Mouse (Mus musculus) megakaryocyte, embryonic 14.5 days (primary cell): ENCODE results near the gene Pik3cd. TPM values are rescaled to one million over a fixed set of nuclear protein-coding genes. Genes with fewer than 3 reads are reported as not detected.

ENCODE experiments used
- H3K27me3 ChIP-seq: replicated peaks from 2 replicates; pipeline ENCODE3; 2012; ENCODE audit warnings: inconsistent platforms
- H3K36me3 ChIP-seq: replicated peaks from 2 replicates; pipeline ENCODE3; 2012; ENCODE audit warnings: low read length, inconsistent platforms, mixed read lengths
- H3K4me1 ChIP-seq: 2 replicates; pipeline ENCODE4 v1.6.1; 2012; ENCODE audit warnings: inconsistent platforms
- H3K4me3 ChIP-seq: replicated peaks from 2 replicates; pipeline ENCODE3; 2012; ENCODE audit warnings: moderate library complexity, mild to moderate bottlenecking, inconsistent platforms
- H3K9me3 ChIP-seq: 2 replicates; pipeline ENCODE4 v1.6.1; 2012; ENCODE audit warnings: inconsistent platforms
- FLI1 ChIP-seq: IDR thresholded peaks from 2 replicates; pipeline ENCODE4 v1.6.1; 2012; ENCODE audit warnings: low read length, inconsistent platforms, mixed read lengths
- GATA1 ChIP-seq: IDR thresholded peaks from 3 replicates; pipeline ENCODE4 v1.6.1; 2012; ENCODE audit warnings: mixed read lengths, low read length, inconsistent platforms, borderline replicate concordance
- polyA plus RNA-seq: library from polyadenylated mRNA; stranded (reverse); fragments of >175 nt; gene quantifications from 2 replicates; pipeline ENCODE4 v1.2.3, GENCODE M21; 2012; ENCODE audit warnings: low replicate concordance; ENCODE audit not compliant: insufficient read depth

Gene Pik3cd
- polyA plus RNA-seq, 1 experiment, result 40.4 TPM

DNA sequence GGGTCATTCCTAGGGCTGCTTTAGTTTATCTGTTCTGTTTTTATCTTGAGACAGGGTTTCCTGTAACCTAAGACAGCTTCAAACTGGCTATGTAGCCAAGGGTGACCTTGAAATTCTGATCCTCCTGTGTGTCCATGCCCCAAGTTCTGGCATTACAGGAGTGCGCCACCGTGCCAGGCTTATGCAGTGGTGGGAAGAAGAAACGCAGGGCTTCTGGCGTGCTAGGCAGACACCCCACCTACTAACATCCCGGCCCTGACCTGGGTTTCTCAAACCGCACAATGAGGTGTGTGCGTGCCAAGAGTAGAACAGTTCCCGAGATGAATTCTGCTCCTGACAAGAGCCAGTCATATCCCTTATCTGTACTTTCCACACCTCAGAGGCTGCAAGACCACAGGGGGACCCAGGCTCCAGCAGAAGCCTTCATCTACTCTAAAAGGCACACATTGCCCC lies 11.5 kb downstream of the Pik3cd start:
- Histone ChIP-seq H3K4me1 (peaks cover 83% of the 10 kb centered on the region), H3K9me3 (no peaks in the 10 kb centered on the region), H3K4me3 (no peak overlapping the region), H3K36me3 (peaks cover 68% of the 10 kb centered on the region), H3K27me3 (no peaks in the 10 kb centered on the region)
- TF ChIP-seq FLI1 (no peak), GATA1 (no peak)

DNA sequence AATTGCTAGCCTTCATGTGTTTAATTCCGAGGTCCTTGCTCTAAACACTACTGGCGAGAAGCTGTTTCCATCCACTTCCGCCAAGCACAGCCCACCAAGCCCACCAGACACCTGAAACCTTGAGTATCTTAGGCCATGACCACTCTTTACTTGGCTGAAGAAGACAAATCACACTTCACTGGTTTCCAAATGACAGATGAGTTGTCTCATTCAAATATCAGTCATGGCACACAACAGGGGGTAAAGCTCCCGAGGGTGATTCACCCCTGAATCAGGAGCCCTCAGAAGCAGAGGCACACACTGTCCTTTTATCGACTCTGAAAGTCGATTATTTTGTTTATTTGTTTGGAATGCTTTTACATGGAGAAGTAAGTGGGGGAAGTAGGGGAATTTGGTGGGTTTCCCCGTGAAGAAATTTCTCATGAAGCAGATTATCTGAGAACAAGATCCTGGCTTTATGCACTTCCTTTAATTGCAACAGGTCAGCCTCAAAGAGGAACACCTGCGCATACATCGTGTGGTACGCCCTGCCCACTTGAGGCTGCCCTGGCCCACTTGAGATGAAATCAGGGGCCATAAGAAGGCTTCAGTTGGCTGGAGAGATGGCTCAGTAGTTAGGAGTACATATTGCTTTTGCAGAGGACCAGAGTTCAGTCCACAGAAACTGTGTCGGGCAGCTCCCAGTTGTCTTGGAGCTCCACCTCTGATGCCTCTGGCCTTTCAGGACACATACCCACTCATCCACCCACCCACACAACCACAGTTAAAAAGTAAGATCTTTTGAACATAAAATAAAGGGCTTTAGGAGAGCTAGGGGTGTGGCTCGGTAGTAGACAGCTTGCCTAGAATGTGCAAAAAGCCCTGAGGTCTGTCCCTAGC lies 12.3 kb downstream of the Pik3cd start:
- TF ChIP-seq FLI1 (no peak), GATA1 (no peak)
- peaks cover 72% of the 10 kb centered on the region for H3K36me3 ChIP-seq
- no peaks in the 10 kb centered on the region for H3K9me3 ChIP-seq
- peaks cover 79% of the 10 kb centered on the region for H3K4me1 ChIP-seq
- no peak overlapping the region for H3K4me3 ChIP-seq
- H3K27me3 ChIP-seq, result no peaks in the 10 kb centered on the region

DNA sequence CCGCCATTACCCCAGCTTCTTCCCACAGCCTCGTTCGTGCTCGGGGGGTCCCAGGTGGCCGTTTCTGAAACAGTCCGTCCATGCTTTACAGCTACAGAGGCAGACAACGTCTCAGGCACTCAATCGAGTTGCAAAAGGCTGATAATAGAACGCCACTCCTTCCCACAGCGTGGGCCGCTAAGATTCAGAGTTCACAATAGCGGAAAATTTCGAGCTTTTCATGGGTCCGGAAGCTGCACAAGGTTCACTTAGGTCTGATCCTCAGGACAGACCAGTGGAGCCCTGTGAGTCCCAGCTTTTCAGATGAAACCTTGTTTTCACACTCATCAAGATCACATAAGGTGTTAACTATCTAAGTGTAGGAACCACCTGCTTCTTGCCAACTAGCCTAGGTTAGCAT lies 13.5 kb downstream of the Pik3cd start:
- no peak overlapping the region for H3K4me3 ChIP-seq
- H3K27me3 ChIP-seq, result no peaks in the 10 kb centered on the region
- peaks cover 78% of the 10 kb centered on the region for H3K36me3 ChIP-seq
- no peaks in the 10 kb centered on the region for H3K9me3 ChIP-seq
- no peak for TF ChIP-seq FLI1
- TF ChIP-seq GATA1, result no peak
- H3K4me1 ChIP-seq, result peaks cover 85% of the 10 kb centered on the region

DNA sequence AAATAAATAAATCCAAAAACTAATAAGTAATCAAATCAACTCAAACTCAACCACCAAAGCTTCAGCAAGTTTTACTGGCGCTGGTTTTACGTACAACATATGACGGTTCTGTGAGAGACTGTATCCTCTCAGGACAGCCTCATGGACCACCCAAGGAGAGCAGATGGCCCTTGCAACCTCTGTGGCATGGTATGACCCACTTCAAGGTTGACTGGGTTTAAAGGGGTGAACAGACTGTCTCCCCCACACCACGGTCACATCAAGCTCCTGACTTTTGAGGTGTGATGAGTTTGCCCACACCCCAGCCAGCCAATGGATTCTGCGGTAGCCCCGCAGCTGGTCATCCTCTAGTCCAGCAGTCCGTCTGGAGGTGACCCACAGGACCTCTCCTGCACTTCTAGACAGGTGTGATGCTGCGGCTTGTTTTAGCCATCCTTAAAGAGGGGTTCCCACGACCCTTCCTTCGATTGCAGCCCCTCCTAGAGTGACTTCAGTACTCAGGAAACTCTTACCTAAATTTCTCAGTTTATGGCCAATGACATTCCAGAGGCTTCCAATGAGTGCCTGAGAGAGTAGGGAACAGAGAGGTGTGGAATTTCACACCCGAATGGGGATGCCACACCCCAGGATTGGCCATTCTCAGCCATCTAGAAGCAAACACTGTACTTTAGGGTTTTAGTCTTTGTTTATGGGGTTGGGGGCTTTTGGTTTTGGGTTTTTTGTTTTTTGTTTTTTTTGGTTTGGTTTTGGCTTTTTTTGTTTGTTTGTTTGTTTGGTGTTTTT lies 17.3 kb downstream of the Pik3cd start:
- Histone ChIP-seq H3K36me3 (peaks cover 59% of the 10 kb centered on the region), H3K9me3 (no peaks in the 10 kb centered on the region), H3K4me1 (peaks cover 72% of the 10 kb centered on the region), H3K4me3 (peak overlapping the region; percentile 28), H3K27me3 (no peaks in the 10 kb centered on the region)
- TF ChIP-seq GATA1, result no peak
- TF ChIP-seq FLI1, result no peak

DNA sequence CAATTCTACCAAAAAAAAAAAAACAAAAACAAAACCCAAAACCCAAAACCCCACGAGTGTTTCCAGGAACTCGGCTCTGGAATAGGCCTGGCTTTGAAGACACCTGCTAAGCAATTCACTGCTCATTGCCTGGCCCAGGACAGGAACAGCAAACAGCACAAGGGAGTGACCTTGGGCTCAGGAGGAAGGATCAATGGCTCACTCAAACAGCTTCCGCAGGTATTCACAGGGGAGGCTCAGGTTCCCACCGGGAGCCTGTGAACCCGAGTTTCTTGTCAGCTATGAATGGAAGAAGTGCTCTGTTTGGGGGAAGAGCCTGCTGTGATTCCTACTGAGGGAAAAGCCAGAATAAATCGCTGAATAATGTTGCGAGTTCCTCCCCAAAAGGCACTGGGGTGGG lies 18.5 kb downstream of the Pik3cd start:
- H3K27me3 ChIP-seq, result no peaks in the 10 kb centered on the region
- H3K9me3 ChIP-seq, result no peaks in the 10 kb centered on the region
- TF ChIP-seq GATA1 (no peak), FLI1 (no peak)
- H3K36me3 ChIP-seq, result peaks cover 62% of the 10 kb centered on the region
- H3K4me1 ChIP-seq, result peaks cover 76% of the 10 kb centered on the region
- H3K4me3 ChIP-seq, result no peak overlapping the region

DNA sequence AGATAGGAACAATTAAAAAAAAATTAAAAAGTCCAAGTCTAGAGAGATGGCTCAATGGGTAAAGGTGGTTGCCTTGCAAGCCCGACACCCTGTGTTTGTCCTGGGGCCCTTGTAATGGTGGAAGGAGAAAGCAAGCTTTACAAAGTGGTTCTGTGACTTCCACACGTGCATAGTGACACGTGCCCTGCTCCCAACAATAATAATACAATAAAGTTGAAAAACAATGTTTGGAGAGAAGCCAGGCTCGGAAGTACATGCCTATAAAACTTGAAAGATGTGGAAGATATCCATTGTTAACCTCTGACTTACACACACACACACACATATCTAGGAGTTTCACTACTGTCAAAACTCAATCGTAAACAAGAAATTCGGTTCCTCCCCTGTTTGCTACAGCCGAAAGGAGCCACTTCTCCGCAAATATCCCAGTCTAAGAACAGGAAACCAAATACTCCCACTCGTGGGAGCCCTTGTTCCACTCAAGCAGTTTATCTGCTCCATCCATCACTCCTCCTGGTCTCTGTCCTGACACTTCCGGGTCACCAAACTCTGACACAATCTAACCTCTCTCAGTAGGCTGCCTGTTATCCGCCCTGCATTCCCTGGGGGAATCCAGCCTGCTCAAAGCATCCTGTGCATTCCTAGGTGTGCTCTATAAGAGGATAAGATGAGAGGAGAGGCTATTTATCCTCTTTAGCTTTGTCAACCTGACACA lies 23.2 kb downstream of the Pik3cd start:
- Histone ChIP-seq H3K4me3 (no peak overlapping the region), H3K4me1 (peaks cover 70% of the 10 kb centered on the region), H3K36me3 (peaks cover 71% of the 10 kb centered on the region), H3K9me3 (no peaks in the 10 kb centered on the region), H3K27me3 (no peaks in the 10 kb centered on the region)
- TF ChIP-seq GATA1, result no peak

DNA sequence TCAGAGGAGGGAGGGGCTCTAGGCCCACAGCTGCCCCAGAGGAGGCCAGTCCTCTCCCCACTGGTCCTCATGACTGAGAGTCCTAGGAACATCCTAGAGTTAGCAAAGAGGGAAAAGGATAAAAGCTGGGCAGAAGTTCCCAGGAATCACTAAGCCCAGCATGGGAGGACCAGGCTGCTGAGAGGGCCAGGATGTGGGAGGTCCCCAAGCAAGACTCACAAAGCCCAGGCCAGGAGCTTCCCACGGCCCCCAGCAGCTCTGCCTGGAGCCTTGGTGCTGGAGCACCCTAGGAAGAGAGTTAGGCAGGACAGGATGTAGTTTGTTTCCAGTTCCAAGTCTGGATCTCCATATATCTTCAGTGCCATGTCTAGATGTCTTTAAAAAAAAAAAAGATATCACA lies 24.4 kb downstream of the Pik3cd start:
- Histone ChIP-seq H3K4me3 (no peak overlapping the region), H3K4me1 (peaks cover 58% of the 10 kb centered on the region), H3K27me3 (no peaks in the 10 kb centered on the region), H3K36me3 (peaks cover 72% of the 10 kb centered on the region), H3K9me3 (no peaks in the 10 kb centered on the region)
- no peak for TF ChIP-seq FLI1

DNA sequence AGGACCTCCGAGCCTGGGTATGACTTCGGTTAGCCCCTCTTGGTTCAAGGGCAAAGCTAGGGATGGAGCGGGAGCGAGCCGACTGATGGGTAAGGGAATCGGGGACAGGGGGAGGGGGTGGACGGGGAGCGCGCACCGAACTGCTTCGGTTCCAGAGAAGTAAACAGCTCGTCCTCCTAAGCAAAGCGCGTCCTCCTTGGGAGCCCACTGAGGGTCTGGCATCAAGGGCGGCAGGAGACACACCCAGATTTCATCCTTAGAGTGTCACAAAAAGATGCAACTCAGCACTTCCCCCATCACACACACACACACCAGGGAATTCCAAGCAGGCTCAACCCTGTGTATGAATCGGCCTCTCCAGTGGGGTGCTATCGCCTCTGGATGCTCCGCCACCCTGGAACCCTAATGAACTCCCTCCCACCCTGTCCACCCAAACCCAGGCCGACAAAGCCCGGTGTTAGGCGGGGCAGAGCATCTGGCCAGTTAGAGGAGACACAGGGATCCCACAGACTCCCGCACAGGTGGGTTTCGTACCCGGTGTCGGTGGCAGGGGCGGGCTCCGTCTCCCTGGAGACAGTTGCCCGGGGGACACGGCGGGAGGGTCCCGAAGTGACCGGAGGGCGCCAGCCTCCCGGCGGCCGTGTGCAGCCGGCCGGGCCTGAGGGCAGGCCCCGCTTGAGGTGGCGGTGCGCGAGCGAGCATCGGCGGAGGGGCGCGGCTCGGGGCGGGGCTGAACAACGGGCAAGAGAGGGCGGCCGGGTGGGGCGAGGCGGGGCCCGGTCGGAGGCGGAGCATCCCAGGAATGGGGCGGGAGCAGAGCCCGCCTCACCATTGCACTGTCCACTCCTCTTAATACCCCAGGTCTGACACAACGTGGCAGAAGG lies 26.8 kb downstream of the Pik3cd start:
- Histone ChIP-seq H3K27me3 (no peaks in the 10 kb centered on the region), H3K4me1 (peaks cover 47% of the 10 kb centered on the region), H3K4me3 (peak overlapping the region; percentile 85), H3K36me3 (peaks cover 85% of the 10 kb centered on the region), H3K9me3 (peaks cover 11% of the 10 kb centered on the region)
- no peak for TF ChIP-seq FLI1
- no peak for TF ChIP-seq GATA1

DNA sequence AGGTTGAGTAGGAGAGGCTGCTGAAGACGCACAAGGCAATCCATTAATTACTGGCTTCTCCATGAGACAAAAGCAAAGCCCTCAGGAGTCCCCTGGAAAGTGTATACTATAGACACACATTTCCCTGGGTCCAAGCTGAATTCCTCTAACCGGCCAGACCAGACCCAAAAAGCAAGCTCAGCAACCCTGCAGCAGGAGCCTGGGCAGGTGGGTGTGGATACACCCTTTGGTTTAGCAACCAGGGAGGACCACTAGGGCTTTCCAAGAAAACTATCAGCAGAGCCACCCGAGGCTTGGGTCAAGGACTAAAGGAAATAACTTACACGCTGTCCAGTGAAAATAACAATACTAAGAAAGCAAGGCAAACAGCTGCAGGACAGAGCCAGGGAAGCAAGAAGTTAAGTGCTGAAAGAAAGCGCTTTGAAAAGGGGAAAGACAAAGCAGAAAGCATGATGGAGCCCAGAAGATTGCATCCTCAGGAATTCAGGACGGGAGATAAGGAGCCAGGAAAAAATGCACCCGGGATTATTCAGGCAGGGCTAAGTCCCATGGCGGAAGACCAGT lies 27.5 kb downstream of the Pik3cd start:
- TF ChIP-seq GATA1 (no peak), FLI1 (no peak)
- H3K27me3 ChIP-seq, result no peaks in the 10 kb centered on the region
- H3K4me3 ChIP-seq, result peak overlapping the region; percentile 85
- H3K9me3 ChIP-seq, result peaks cover 11% of the 10 kb centered on the region
- peaks cover 48% of the 10 kb centered on the region for H3K4me1 ChIP-seq
- peaks cover 92% of the 10 kb centered on the region for H3K36me3 ChIP-seq
